Mouse (Mus musculus) hindbrain, embryonic 15.5 days (tissue): Measurements from ENCODE around the gene Xkr8. TPM values are rescaled to one million over a fixed set of nuclear protein-coding genes. Genes with fewer than 3 reads are reported as not detected.

Experiments used
- ATAC-seq: fragments of 200-750 bp; cut with Nextera tagmentation; 2 replicates; pipeline ENCODE4 v1.8.0; 2017; ENCODE audit warnings: low read depth, moderate number of reproducible peaks, moderate TSS enrichment; ENCODE audit not compliant: low FRiP score
- H3K27ac ChIP-seq: fragments of 300-500 bp; sonication (generic); replicated peaks from 2 replicates; pipeline ENCODE4 v1.5.1; 2015; ENCODE audit warnings: mild to moderate bottlenecking, inconsistent platforms
- H3K27me3 ChIP-seq: fragments of 300-500 bp; sonication (generic); 2 replicates; pipeline ENCODE4 v1.6.1; 2015; ENCODE audit warnings: control low read depth, inconsistent platforms
- H3K36me3 ChIP-seq: fragments of 300-500 bp; sonication (generic); 2 replicates; pipeline ENCODE4 v1.6.1; 2015; ENCODE audit warnings: control low read depth, inconsistent platforms
- H3K4me1 ChIP-seq: fragments of 300-500 bp; sonication (generic); replicated peaks from 2 replicates; pipeline ENCODE4 v1.6.1; 2015; ENCODE audit warnings: control low read depth, inconsistent platforms
- H3K4me2 ChIP-seq: fragments of 300-500 bp; sonication (generic); 2 replicates; pipeline ENCODE4 v1.6.1; 2015; ENCODE audit warnings: moderate library complexity, mild to moderate bottlenecking, inconsistent platforms
- H3K4me3 ChIP-seq: fragments of 300-500 bp; sonication (generic); 2 replicates; pipeline ENCODE4 v1.5.1; 2015; ENCODE audit warnings: mild to moderate bottlenecking, inconsistent platforms
- H3K9ac ChIP-seq: fragments of 300-500 bp; sonication (generic); 2 replicates; pipeline ENCODE4 v1.6.1; 2015; ENCODE audit warnings: inconsistent platforms
- H3K9me3 ChIP-seq: fragments of 300-500 bp; sonication (generic); 2 replicates; pipeline ENCODE4 v1.6.1; 2016; ENCODE audit warnings: control low read depth, inconsistent platforms
- WGBS: fragments of 180-500 bp; shearing (Covaris S2); methylation state at CpG from one replicate; pipeline ENCODE4 v1.1.7; 2015; 5-methylcytosine and 5-hydroxymethylcytosine counted together
- polyA plus RNA-seq: library from polyadenylated mRNA; unstranded; fragments of >200 nt; fragmentation: Nextera tagmentation; extraction: Ambion mirVana; gene quantifications from 2 replicates; pipeline ENCODE4 v1.2.1, GENCODE M21; 2015

Gene Xkr8
- polyA plus RNA-seq, 1 experiment from 2014 or later = 5.4 TPM

- H3K36me3 ChIP-seq = no peaks in the 10 kb centered on the region
These were observed 875 bp upstream of the Xkr8 start for GRCm38 (mm10) chr4:132733071-132733770.

GRCm38 (mm10) chr4:132731616-132732015, 730 bp downstream of the Xkr8 start:
- no peak for ATAC-seq
- Histone ChIP-seq H3K4me2 (peak overlapping the region; percentile 68), H3K36me3 (no peaks in the 10 kb centered on the region; the same call in 1 of the 2 replicates), H3K4me3 (peak overlapping the region; percentile 52), H3K27me3 (no peaks in the 10 kb centered on the region), H3K9me3 (no peaks in the 10 kb centered on the region), H3K4me1 (peaks cover 10% of the 10 kb centered on the region), H3K9ac (peak overlapping the region; percentile 61), H3K27ac (no peak overlapping the region)
- WGBS = 56% methylated on average over 12 of the region's 12 CpGs

More at GRCm38 (mm10) chr4:132733071-132733770, 875 bp upstream of the Xkr8 start:
- WGBS = 94% methylated on average over 25 of the region's 25 CpGs
- Histone ChIP-seq H3K4me1 (peaks cover 10% of the 10 kb centered on the region), H3K27me3 (no peaks in the 10 kb centered on the region), H3K27ac (no peak overlapping the region), H3K9me3 (no peaks in the 10 kb centered on the region), H3K9ac (no peak overlapping the region), H3K4me3 (no peak overlapping the region), H3K4me2 (no peak overlapping the region; the same call in 1 of the 2 replicates)
- no peak for ATAC-seq

- no peak overlapping the region for H3K27ac ChIP-seq
- H3K9ac ChIP-seq = no peak overlapping the region
- peaks cover 10% of the 10 kb centered on the region; the same call in 1 of the 2 replicates for H3K36me3 ChIP-seq
- no peak overlapping the region for H3K4me2 ChIP-seq
- no peak overlapping the region for H3K4me3 ChIP-seq
- WGBS = 91% methylated on average over 8 of the region's 8 CpGs
- ATAC-seq = no peak
- no peaks in the 10 kb centered on the region for H3K9me3 ChIP-seq
- no peaks in the 10 kb centered on the region for H3K27me3 ChIP-seq
- peaks cover 10% of the 10 kb centered on the region for H3K4me1 ChIP-seq
These were observed 4.1 kb downstream of the Xkr8 start for GRCm38 (mm10) chr4:132728233-132728632.

- no peak for ATAC-seq
- Histone ChIP-seq H3K4me2 (no peak overlapping the region), H3K4me3 (no peak overlapping the region), H3K27ac (no peak overlapping the region), H3K9ac (no peak overlapping the region), H3K4me1 (no peaks in the 10 kb centered on the region), H3K36me3 (peaks cover 48% of the 10 kb centered on the region), H3K27me3 (no peaks in the 10 kb centered on the region), H3K9me3 (no peaks in the 10 kb centered on the region)
- 93% methylated on average over 1 of the region's 1 CpGs for WGBS
These were observed 14.1 kb downstream of the Xkr8 start for GRCm38 (mm10) chr4:132718251-132718650.

- Histone ChIP-seq H3K9ac (no peak overlapping the region), H3K4me3 (no peak overlapping the region), H3K4me2 (no peak overlapping the region), H3K4me1 (no peaks in the 10 kb centered on the region), H3K27ac (no peak overlapping the region), H3K36me3 (peaks cover 64% of the 10 kb centered on the region), H3K9me3 (no peaks in the 10 kb centered on the region), H3K27me3 (no peaks in the 10 kb centered on the region)
- ATAC-seq = no peak
- WGBS = 96% methylated on average over 7 of the region's 7 CpGs
These were observed 19.2 kb downstream of the Xkr8 start for GRCm38 (mm10) chr4:132713181-132713580.

- Histone ChIP-seq H3K27me3 (no peaks in the 10 kb centered on the region), H3K4me2 (no peak overlapping the region), H3K4me1 (no peaks in the 10 kb centered on the region), H3K36me3 (peaks cover 73% of the 10 kb centered on the region), H3K9ac (no peak overlapping the region), H3K27ac (no peak overlapping the region), H3K4me3 (no peak overlapping the region), H3K9me3 (no peaks in the 10 kb centered on the region)
- no peak for ATAC-seq
- 96% methylated on average over 8 of the region's 8 CpGs for WGBS
These were observed 25.5 kb downstream of the Xkr8 start for GRCm38 (mm10) chr4:132706885-132707284.

- no peaks in the 10 kb centered on the region for H3K9me3 ChIP-seq
- H3K4me3 ChIP-seq = no peak overlapping the region
- H3K36me3 ChIP-seq = peaks cover 58% of the 10 kb centered on the region
These were observed 30.3 kb downstream of the Xkr8 start for GRCm38 (mm10) chr4:132702076-132702475.

GRCm38 (mm10) chr4:132693366-132693765, 39.0 kb downstream of the Xkr8 start:
- no peak overlapping the region for H3K4me2 ChIP-seq
- no peaks in the 10 kb centered on the region for H3K4me1 ChIP-seq
- no peak overlapping the region for H3K4me3 ChIP-seq
- peaks cover 45% of the 10 kb centered on the region for H3K36me3 ChIP-seq
- no peak overlapping the region for H3K9ac ChIP-seq
- no peak for ATAC-seq
- H3K27me3 ChIP-seq = no peaks in the 10 kb centered on the region
- H3K27ac ChIP-seq = no peak overlapping the region
- no peaks in the 10 kb centered on the region for H3K9me3 ChIP-seq
- 96% methylated on average over 3 of the region's 3 CpGs for WGBS

More at GRCm38 (mm10) chr4:132702076-132702475, 30.3 kb downstream of the Xkr8 start:
- WGBS = 93% methylated on average over 5 of the region's 5 CpGs
- no peak overlapping the region for H3K27ac ChIP-seq
- no peaks in the 10 kb centered on the region for H3K4me1 ChIP-seq
- ATAC-seq = no peak
- no peak overlapping the region for H3K4me2 ChIP-seq
- no peak overlapping the region for H3K9ac ChIP-seq
- H3K27me3 ChIP-seq = no peaks in the 10 kb centered on the region

- Histone ChIP-seq H3K4me2 (no peak overlapping the region), H3K27ac (no peak overlapping the region), H3K27me3 (no peaks in the 10 kb centered on the region), H3K4me1 (no peaks in the 10 kb centered on the region), H3K36me3 (peaks cover 40% of the 10 kb centered on the region), H3K9ac (no peak overlapping the region), H3K9me3 (no peaks in the 10 kb centered on the region), H3K4me3 (no peak overlapping the region)
- ATAC-seq = no peak
- 88% methylated on average over 2 of the region's 2 CpGs for WGBS
These were observed 42.7 kb downstream of the Xkr8 start for GRCm38 (mm10) chr4:132689634-132690033.

- H3K36me3 ChIP-seq = peaks cover 41% of the 10 kb centered on the region
- no peaks in the 10 kb centered on the region for H3K9me3 ChIP-seq
- no peak overlapping the region for H3K9ac ChIP-seq
- 88% methylated on average over 7 of the region's 7 CpGs for WGBS
- no peaks in the 10 kb centered on the region for H3K4me1 ChIP-seq
- no peaks in the 10 kb centered on the region for H3K27me3 ChIP-seq
- ATAC-seq = no peak
- H3K27ac ChIP-seq = no peak overlapping the region
- no peak overlapping the region for H3K4me3 ChIP-seq
- no peak overlapping the region for H3K4me2 ChIP-seq
These were observed 55.4 kb downstream of the Xkr8 start for GRCm38 (mm10) chr4:132676771-132677539.
